Mouse (Mus musculus) forebrain, embryonic 11.5 days (tissue): Measurements from ENCODE around the gene Zmynd8. TPM values are rescaled to one million over a fixed set of nuclear protein-coding genes. Genes with fewer than 3 reads are reported as not detected.

Experiments used
- ATAC-seq: fragments of 200-750 bp; cut with Nextera tagmentation; replicated peaks from 2 replicates; pipeline ENCODE4 v1.8.0; 2017; ENCODE audit warnings: moderate TSS enrichment; ENCODE audit not compliant: low FRiP score
- DNase-seq: peaks from one replicate; pipeline ENCODE4 v3.0.0-alpha.2; 2017; ENCODE audit warnings: low spot score
- H3K27ac ChIP-seq: fragments of 300-500 bp; sonication (generic); 2 replicates; pipeline ENCODE4 v1.5.1; 2014; ENCODE audit warnings: low read depth, low read length
- H3K27me3 ChIP-seq: fragments of 300-500 bp; sonication (generic); 2 replicates; pipeline ENCODE4 v1.6.1; 2014; ENCODE audit warnings: mild to moderate bottlenecking, low read length, mixed read lengths; ENCODE audit not compliant: control insufficient read depth, insufficient read depth
- H3K36me3 ChIP-seq: fragments of 300-500 bp; sonication (generic); 2 replicates; pipeline ENCODE4 v1.6.1; 2014; ENCODE audit warnings: mild to moderate bottlenecking, low read length, moderate library complexity, mixed read lengths; ENCODE audit not compliant: control insufficient read depth, insufficient read depth
- H3K4me1 ChIP-seq: fragments of 300-500 bp; sonication (generic); replicated peaks from 2 replicates; pipeline ENCODE4 v1.6.1; 2014; ENCODE audit warnings: low read length, mixed read lengths; ENCODE audit not compliant: control insufficient read depth, insufficient read depth
- H3K4me2 ChIP-seq: fragments of 300-500 bp; sonication (generic); 2 replicates; pipeline ENCODE4 v1.6.1; 2014; ENCODE audit warnings: low read depth, mild to moderate bottlenecking, low read length, moderate library complexity, mixed read lengths; ENCODE audit not compliant: severe bottlenecking
- H3K4me3 ChIP-seq: fragments of 300-500 bp; sonication (generic); 2 replicates; pipeline ENCODE4 v1.5.1; 2014; ENCODE audit warnings: low read depth, low read length
- H3K9ac ChIP-seq: fragments of 300-500 bp; sonication (generic); 2 replicates; pipeline ENCODE4 v1.6.1; 2014; ENCODE audit warnings: low read length
- H3K9me3 ChIP-seq: fragments of 300-500 bp; sonication (generic); 2 replicates; pipeline ENCODE4 v1.6.1; 2016; ENCODE audit warnings: low read length, mixed read lengths; ENCODE audit not compliant: control insufficient read depth
- WGBS: fragments of 180-500 bp; shearing (Covaris S2); extraction: QIAGEN DNeasy Blood & Tissue Kit; methylation state at CpG from one replicate; pipeline ENCODE4 v1.1.7; 2014; 5-methylcytosine and 5-hydroxymethylcytosine counted together
- polyA plus RNA-seq: library from polyadenylated mRNA; unstranded; fragments of >200 nt; fragmentation: Nextera tagmentation; extraction: Ambion mirVana; gene quantifications from 2 replicates; pipeline ENCODE4 v1.2.1, GENCODE M21; 2014

Gene Zmynd8
- polyA plus RNA-seq, 1 experiment from 2014 or later, result 61.5 TPM

DNA sequence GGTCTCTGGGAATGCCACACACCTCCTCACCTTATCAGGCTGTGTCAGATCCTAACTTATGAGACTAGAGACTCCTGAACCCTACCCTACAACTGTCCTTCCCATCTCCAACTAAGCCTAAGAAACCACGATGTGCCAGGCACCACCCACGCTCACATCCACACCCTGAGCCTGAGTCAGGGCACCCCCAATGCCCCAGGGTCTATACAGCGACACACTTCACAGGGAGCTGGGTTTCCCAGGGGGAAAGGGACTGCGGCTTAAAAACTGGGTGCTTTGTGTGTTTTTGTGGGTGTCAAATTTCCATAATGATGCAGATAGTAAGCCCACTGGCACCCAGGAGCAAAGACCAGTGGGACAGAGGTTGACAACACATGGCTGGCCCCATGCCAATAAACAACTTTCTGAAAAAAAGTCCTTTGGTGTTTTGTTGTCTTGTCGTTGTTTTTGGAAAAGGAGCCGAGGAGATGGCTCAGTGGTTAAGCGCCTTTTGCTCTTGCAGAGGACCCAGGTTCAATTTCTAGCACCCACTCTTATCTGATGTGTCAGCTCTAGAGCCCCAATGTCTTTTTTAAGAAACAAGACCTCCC lies 42.1 kb downstream of the Zmynd8 start:
- H3K9ac ChIP-seq, result peak overlapping the region; percentile 8; the same call in 1 of the 2 replicates
- no peaks in the 10 kb centered on the region for H3K27me3 ChIP-seq
- no peaks in the 10 kb centered on the region; the same call in 1 of the 2 replicates for H3K36me3 ChIP-seq
- H3K4me3 ChIP-seq, result no peak overlapping the region
- no peak for DNase-seq
- no peaks in the 10 kb centered on the region for H3K9me3 ChIP-seq
- ATAC-seq, result no peak
- H3K4me1 ChIP-seq, result peaks cover 42% of the 10 kb centered on the region
- H3K4me2 ChIP-seq, result no peak overlapping the region
- H3K27ac ChIP-seq, result peak overlapping the region; percentile 84
- WGBS, result 75% methylated on average over 7 of the region's 7 CpGs

- no peaks in the 10 kb centered on the region; the same call in 1 of the 2 replicates for H3K36me3 ChIP-seq
- H3K9ac ChIP-seq, result no peak overlapping the region
- peaks cover 42% of the 10 kb centered on the region for H3K4me1 ChIP-seq
- H3K27ac ChIP-seq, result no peak overlapping the region
- H3K27me3 ChIP-seq, result no peaks in the 10 kb centered on the region
- no peak overlapping the region for H3K4me3 ChIP-seq
- ATAC-seq, result no peak
- DNase-seq, result no peak
- no peak overlapping the region for H3K4me2 ChIP-seq
- 86% methylated on average over 6 of the region's 6 CpGs for WGBS
- H3K9me3 ChIP-seq, result no peaks in the 10 kb centered on the region
Observed at GRCm38 (mm10) chr2:165855641-165856301, 43.0 kb downstream of the Zmynd8 start.

GRCm38 (mm10) chr2:165854207-165854968 lies 44.4 kb downstream of the Zmynd8 start:
- 53% methylated on average over 16 of the region's 16 CpGs for WGBS
- no peak overlapping the region for H3K9ac ChIP-seq
- H3K36me3 ChIP-seq, result no peaks in the 10 kb centered on the region; the same call in 1 of the 2 replicates

DNA sequence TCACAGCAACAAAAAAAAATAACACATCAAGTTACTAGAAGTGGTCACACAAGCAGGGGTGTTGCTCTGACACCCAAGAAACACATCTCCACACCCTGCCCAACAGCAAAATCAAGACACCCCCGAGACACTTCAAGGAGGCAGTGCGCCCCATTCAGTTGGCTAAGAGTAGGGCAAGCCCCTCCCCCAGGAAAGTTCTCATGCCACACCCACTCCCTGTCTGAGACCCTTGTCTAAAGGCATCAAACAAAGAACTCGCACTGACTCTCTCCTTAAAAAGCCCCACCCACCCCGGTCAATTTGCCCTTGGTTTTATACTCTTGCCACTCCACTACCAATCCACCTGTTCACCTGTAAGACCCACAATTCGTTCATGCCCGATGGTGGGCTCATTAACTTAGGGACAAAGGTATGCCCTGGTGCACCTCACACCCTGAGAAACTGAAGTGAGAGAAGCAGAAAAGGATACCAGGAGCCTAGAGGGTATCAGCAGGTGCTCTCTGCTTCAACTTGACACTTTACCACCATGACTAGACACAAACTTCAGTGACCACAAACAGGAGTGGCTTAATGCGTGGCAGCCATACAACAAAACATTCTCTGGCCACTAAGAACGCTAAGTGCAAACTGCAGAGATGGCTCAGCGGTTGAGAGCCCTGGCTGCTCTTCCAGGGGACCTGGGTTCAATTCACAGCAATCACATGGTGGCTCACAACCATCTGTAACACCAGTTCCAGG lies 45.8 kb downstream of the Zmynd8 start:
- Histone ChIP-seq H3K36me3 (no peaks in the 10 kb centered on the region; the same call in 1 of the 2 replicates), H3K27ac (no peak overlapping the region)

More at GRCm38 (mm10) chr2:165854207-165854968, 44.4 kb downstream of the Zmynd8 start:
- H3K4me2 ChIP-seq, result no peak overlapping the region
- no peaks in the 10 kb centered on the region for H3K9me3 ChIP-seq
- H3K27ac ChIP-seq, result no peak overlapping the region
- no peaks in the 10 kb centered on the region for H3K27me3 ChIP-seq
- no peak overlapping the region for H3K4me3 ChIP-seq
- peaks cover 36% of the 10 kb centered on the region for H3K4me1 ChIP-seq
- DNase-seq, result peak; percentile 62
- no peak for ATAC-seq

GRCm38 (mm10) chr2:165852453-165852852 lies 46.4 kb downstream of the Zmynd8 start:
- Histone ChIP-seq H3K36me3 (no peaks in the 10 kb centered on the region; the same call in 1 of the 2 replicates), H3K27me3 (no peaks in the 10 kb centered on the region), H3K9ac (no peak overlapping the region), H3K27ac (no peak overlapping the region), H3K4me3 (no peak overlapping the region), H3K4me2 (no peak overlapping the region), H3K9me3 (no peaks in the 10 kb centered on the region), H3K4me1 (peaks cover 19% of the 10 kb centered on the region)
- WGBS, result 91% methylated on average over 11 of the region's 11 CpGs
- no peak for ATAC-seq
- no peak for DNase-seq

More for the DNA sequence above, 45.8 kb downstream of the Zmynd8 start:
- Histone ChIP-seq H3K9ac (no peak overlapping the region), H3K4me2 (no peak overlapping the region), H3K4me1 (peaks cover 25% of the 10 kb centered on the region), H3K9me3 (no peaks in the 10 kb centered on the region), H3K27me3 (no peaks in the 10 kb centered on the region), H3K4me3 (no peak overlapping the region)
- DNase-seq (no peak), ATAC-seq (no peak)
- WGBS, result 87% methylated on average over 9 of the region's 9 CpGs

GRCm38 (mm10) chr2:165851811-165852415 lies 46.9 kb downstream of the Zmynd8 start:
- 93% methylated on average over 13 of the region's 13 CpGs for WGBS
- H3K36me3 ChIP-seq, result no peaks in the 10 kb centered on the region; the same call in 1 of the 2 replicates
- H3K27ac ChIP-seq, result no peak overlapping the region

GRCm38 (mm10) chr2:165850826-165851225 lies 48.0 kb downstream of the Zmynd8 start:
- no peak overlapping the region for H3K4me3 ChIP-seq
- no peak overlapping the region for H3K27ac ChIP-seq
- no peaks in the 10 kb centered on the region; the same call in 1 of the 2 replicates for H3K36me3 ChIP-seq
- WGBS, result 90% methylated on average over 6 of the region's 6 CpGs
- ATAC-seq (no peak), DNase-seq (no peak)
- H3K27me3 ChIP-seq, result no peaks in the 10 kb centered on the region
- no peak overlapping the region for H3K9ac ChIP-seq
- no peak overlapping the region for H3K4me2 ChIP-seq
- H3K9me3 ChIP-seq, result no peaks in the 10 kb centered on the region
- H3K4me1 ChIP-seq, result peaks cover 7% of the 10 kb centered on the region

More at GRCm38 (mm10) chr2:165851811-165852415, 46.9 kb downstream of the Zmynd8 start:
- no peak overlapping the region for H3K4me3 ChIP-seq
- no peaks in the 10 kb centered on the region for H3K27me3 ChIP-seq
- ATAC-seq, result no peak
- H3K4me1 ChIP-seq, result peaks cover 13% of the 10 kb centered on the region
- no peaks in the 10 kb centered on the region for H3K9me3 ChIP-seq
- H3K9ac ChIP-seq, result no peak overlapping the region
- no peak overlapping the region for H3K4me2 ChIP-seq
- DNase-seq, result no peak

GRCm38 (mm10) chr2:165849129-165849528 lies 49.7 kb downstream of the Zmynd8 start:
- H3K27me3 ChIP-seq, result no peaks in the 10 kb centered on the region
- H3K4me2 ChIP-seq, result no peak overlapping the region
- H3K4me3 ChIP-seq, result no peak overlapping the region
- ATAC-seq (0 out of 2 replicates have a peak, but pooled peaks have one; percentile 33), DNase-seq (no peak)
- no peaks in the 10 kb centered on the region for H3K9me3 ChIP-seq
- H3K27ac ChIP-seq, result no peak overlapping the region
- H3K4me1 ChIP-seq, result 0 out of 2 replicates have a peak, but pooled peaks cover 2% of the 10 kb centered on the region
- WGBS, result 52% methylated on average over 5 of the region's 5 CpGs
- no peak overlapping the region for H3K9ac ChIP-seq
- H3K36me3 ChIP-seq, result no peaks in the 10 kb centered on the region; the same call in 1 of the 2 replicates
